Mouse (Mus musculus): ENCODE data around the gene Tmprss2. TPM values are rescaled to one million over a fixed set of nuclear protein-coding genes. Genes with fewer than 3 reads are reported as not detected.

The Tmprss2 gene
- not detected in 2 replicates for polyA plus RNA-seq (2012; ENCODE audit: insufficient read depth, insufficient read length, low replicate concordance, missing spikeins)

- TF ChIP-seq CTCF (IDR thresholded peaks at IDR 0.05; ENCODE audit: insufficient read depth, low read depth, low read length) = no peak
- TF ChIP-seq POLR2A (IDR thresholded peaks at IDR 0.05; ENCODE audit: insufficient read depth, low read depth, low read length) = no peak
- H3K27ac ChIP-seq (ENCODE audit: insufficient read depth, low read depth, low read length) = no peak within 1 kb of the TSS
- WGBS = 3% methylated on average over 30 of the region's 30 CpGs
- H3K4me1 ChIP-seq (ENCODE audit: control insufficient read depth, insufficient read depth, low read length) = peaks cover 14% of the 10 kb centered on the region
- peak within 1 kb of the TSS; percentile 12 for H3K4me3 ChIP-seq (ENCODE audit: insufficient read depth, low read depth, low read length)
Measured at GRCm38 (mm10) chr16:97610939-97611338, at the start of gene Tmprss2. TSS of gene Tmprss2 (minus strand) at chr16:97611195.

- H3K4me3 ChIP-seq (ENCODE audit: insufficient read depth, low read depth, low read length) = no peak overlapping the region
- H3K4me1 ChIP-seq (ENCODE audit: control insufficient read depth, insufficient read depth, low read length) = peaks cover 3% of the 10 kb centered on the region; the same call in 1 of the 2 replicates
- WGBS = 25% methylated on average over 1 of the region's 1 CpGs
- no peak overlapping the region for H3K27ac ChIP-seq (ENCODE audit: insufficient read depth, low read depth, low read length)
- TF ChIP-seq CTCF (IDR thresholded peaks at IDR 0.05; ENCODE audit: insufficient read depth, low read depth, low read length) (no peak), POLR2A (IDR thresholded peaks at IDR 0.05; ENCODE audit: insufficient read depth, low read depth, low read length) (no peak)
Measured at GRCm38 (mm10) chr16:97659225-97659658, 48.2 kb upstream of the Tmprss2 start.

GRCm38 (mm10) chr16:97658481-97658880 is 47.5 kb upstream of the Tmprss2 start:
- H3K4me1 ChIP-seq (ENCODE audit: control insufficient read depth, insufficient read depth, low read length) = peaks cover 3% of the 10 kb centered on the region; the same call in 1 of the 2 replicates
- 74% methylated on average over 6 of the region's 6 CpGs for whole genome bisulfite sequencing
- TF ChIP-seq CTCF (IDR thresholded peaks at IDR 0.05; ENCODE audit: insufficient read depth, low read depth, low read length) (no peak), POLR2A (IDR thresholded peaks at IDR 0.05; ENCODE audit: insufficient read depth, low read depth, low read length) (no peak)
- H3K27ac ChIP-seq (ENCODE audit: insufficient read depth, low read depth, low read length) = no peak overlapping the region
- no peak overlapping the region for H3K4me3 ChIP-seq (ENCODE audit: insufficient read depth, low read depth, low read length)

GRCm38 (mm10) chr16:97655800-97656199 is 44.8 kb upstream of the Tmprss2 start:
- H3K4me3 ChIP-seq (ENCODE audit: insufficient read depth, low read depth, low read length) = no peak overlapping the region
- WGBS = 91% methylated on average over 2 of the region's 2 CpGs

GRCm38 (mm10) chr16:97649522-97650188 is 38.7 kb upstream of the Tmprss2 start:
- Histone ChIP-seq H3K4me3 (ENCODE audit: insufficient read depth, low read depth, low read length) (no peak overlapping the region), H3K27ac (ENCODE audit: insufficient read depth, low read depth, low read length) (no peak overlapping the region), H3K4me1 (ENCODE audit: control insufficient read depth, insufficient read depth, low read length) (no peaks in the 10 kb centered on the region)
- TF ChIP-seq CTCF (IDR thresholded peaks at IDR 0.05; ENCODE audit: insufficient read depth, low read depth, low read length) (no peak), POLR2A (IDR thresholded peaks at IDR 0.05; ENCODE audit: insufficient read depth, low read depth, low read length) (no peak)
- 92% methylated on average over 9 of the region's 9 CpGs for WGBS

More at GRCm38 (mm10) chr16:97655800-97656199, 44.8 kb upstream of the Tmprss2 start:
- H3K4me1 ChIP-seq (ENCODE audit: control insufficient read depth, insufficient read depth, low read length) = peaks cover 3% of the 10 kb centered on the region; the same call in 1 of the 2 replicates
- H3K27ac ChIP-seq (ENCODE audit: insufficient read depth, low read depth, low read length) = no peak overlapping the region
- TF ChIP-seq POLR2A (IDR thresholded peaks at IDR 0.05; ENCODE audit: insufficient read depth, low read depth, low read length) (no peak), CTCF (IDR thresholded peaks at IDR 0.05; ENCODE audit: insufficient read depth, low read depth, low read length) (no peak)

- TF ChIP-seq CTCF (IDR thresholded peaks at IDR 0.05; ENCODE audit: insufficient read depth, low read depth, low read length) = no peak
- no peak for TF ChIP-seq POLR2A (IDR thresholded peaks at IDR 0.05; ENCODE audit: insufficient read depth, low read depth, low read length)
- H3K4me1 ChIP-seq (ENCODE audit: control insufficient read depth, insufficient read depth, low read length) = no peaks in the 10 kb centered on the region
- no peak overlapping the region for H3K4me3 ChIP-seq (ENCODE audit: insufficient read depth, low read depth, low read length)
- no peak overlapping the region for H3K27ac ChIP-seq (ENCODE audit: insufficient read depth, low read depth, low read length)
Measured at GRCm38 (mm10) chr16:97644681-97645080, 33.7 kb upstream of the Tmprss2 start.

- TF ChIP-seq POLR2A (IDR thresholded peaks at IDR 0.05; ENCODE audit: insufficient read depth, low read depth, low read length) (no peak), CTCF (IDR thresholded peaks at IDR 0.05; ENCODE audit: insufficient read depth, low read depth, low read length) (no peak)
- Histone ChIP-seq H3K27ac (ENCODE audit: insufficient read depth, low read depth, low read length) (no peak overlapping the region), H3K4me3 (ENCODE audit: insufficient read depth, low read depth, low read length) (no peak overlapping the region), H3K4me1 (ENCODE audit: control insufficient read depth, insufficient read depth, low read length) (no peaks in the 10 kb centered on the region)
- 92% methylated on average over 3 of the region's 3 CpGs for WGBS
Measured at GRCm38 (mm10) chr16:97639630-97640029, 28.6 kb upstream of the Tmprss2 start.

- Histone ChIP-seq H3K4me3 (ENCODE audit: insufficient read depth, low read depth, low read length) (no peak overlapping the region), H3K4me1 (ENCODE audit: control insufficient read depth, insufficient read depth, low read length) (no peaks in the 10 kb centered on the region), H3K27ac (ENCODE audit: insufficient read depth, low read depth, low read length) (no peak overlapping the region)
- TF ChIP-seq CTCF (IDR thresholded peaks at IDR 0.05; ENCODE audit: insufficient read depth, low read depth, low read length) (no peak), POLR2A (IDR thresholded peaks at IDR 0.05; ENCODE audit: insufficient read depth, low read depth, low read length) (no peak)
- WGBS = 77% methylated on average over 4 of the region's 4 CpGs
Measured at GRCm38 (mm10) chr16:97632880-97633484, 22.0 kb upstream of the Tmprss2 start.

- TF ChIP-seq POLR2A (IDR thresholded peaks at IDR 0.05; ENCODE audit: insufficient read depth, low read depth, low read length) (no peak), CTCF (IDR thresholded peaks at IDR 0.05; ENCODE audit: insufficient read depth, low read depth, low read length) (no peak)
- H3K27ac ChIP-seq (ENCODE audit: insufficient read depth, low read depth, low read length) = no peak overlapping the region
- 75% methylated on average over 6 of the region's 6 CpGs for WGBS
- no peaks in the 10 kb centered on the region for H3K4me1 ChIP-seq (ENCODE audit: control insufficient read depth, insufficient read depth, low read length)
- no peak overlapping the region for H3K4me3 ChIP-seq (ENCODE audit: insufficient read depth, low read depth, low read length)
Measured at GRCm38 (mm10) chr16:97623166-97623565, 12.2 kb upstream of the Tmprss2 start.
